Mouse (Mus musculus): ENCODE data around the gene Slc44a4.

- no peak for TF ChIP-seq POLR2A (IDR thresholded peaks at IDR 0.05; ENCODE audit: borderline replicate concordance, low read depth, low read length)
- no peak for TF ChIP-seq CTCF (IDR thresholded peaks at IDR 0.05; ENCODE audit: low read depth, low read length)
Measured at GRCm38 (mm10) chr17:34941344-34942041, 27.2 kb downstream of the Slc44a4 start.
